Mouse (Mus musculus): Measurements from ENCODE around the gene Ms4a14. TPM values are rescaled to one million over a fixed set of nuclear protein-coding genes. Genes with fewer than 3 reads are reported as not detected.
"Not testable (repeated sequence)": the region's sequence is repeated elsewhere in the genome, so short reads cannot be mapped to it uniquely, and the experiment has no call there.

Gene Ms4a14
- polyA plus RNA-seq (2015; fragmentation: Nextera tagmentation; extraction: Ambion mirVana), result 0.05 and 0.06 TPM in 2 replicates

DNA sequence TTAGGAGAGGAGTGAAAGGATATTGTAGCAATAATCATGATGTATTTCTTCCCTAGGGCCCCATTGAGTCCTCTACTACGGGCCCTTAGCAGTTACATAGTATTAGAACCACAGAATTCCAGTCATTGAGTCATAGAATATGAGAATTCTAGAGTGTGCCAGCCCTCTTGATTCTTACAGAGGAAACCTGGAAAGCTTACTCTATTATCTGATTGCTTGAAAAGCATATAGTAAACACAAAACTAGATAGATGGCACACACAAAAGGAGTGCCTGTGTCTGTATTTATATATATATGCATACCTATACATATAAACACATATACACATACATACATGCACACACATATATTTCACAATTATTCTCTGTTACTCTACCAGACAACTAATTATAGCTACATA, at the start of gene Ms4a14:
Gene Ms4a14, minus strand, starts transcription at position 101 of the 400 bp plus-strand sequence.
- no peak within 1 kb of the TSS for H3K4me2 ChIP-seq
- H3K4me3 ChIP-seq, result no peak within 1 kb of the TSS
- no peak for ATAC-seq (ENCODE audit: insufficient number of reproducible peaks, low FRiP score, low TSS enrichment, low read depth)
- H3K36me3 ChIP-seq, result no peaks in the 10 kb centered on the region
- no peaks in the 10 kb centered on the region for H3K9me3 ChIP-seq
- 62% methylated on average over 1 of the region's 1 CpGs for WGBS
- no peaks in the 10 kb centered on the region for H3K27me3 ChIP-seq
- no peaks in the 10 kb centered on the region for H3K4me1 ChIP-seq
- no peak within 1 kb of the TSS for H3K27ac ChIP-seq
- no peak within 1 kb of the TSS for H3K9ac ChIP-seq

DNA sequence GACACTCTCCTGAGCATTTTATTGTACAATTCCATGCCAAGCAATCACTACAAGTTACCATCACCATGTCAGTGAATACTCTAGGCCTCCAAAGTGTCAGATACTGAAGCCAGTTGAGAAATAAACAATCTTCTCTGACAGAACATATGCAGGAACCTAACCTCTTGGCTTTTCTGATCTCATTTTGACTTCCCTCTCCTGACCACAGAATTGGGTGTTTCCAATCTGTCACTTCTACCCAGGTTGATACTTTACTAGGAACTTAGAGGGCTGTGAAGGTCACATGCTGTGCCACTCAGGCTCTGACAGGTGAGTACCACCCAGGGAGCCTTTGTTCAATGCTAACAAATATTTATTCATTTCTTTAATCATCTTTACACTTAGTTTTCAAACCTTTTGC, 47.7 kb upstream of the Ms4a14 start:
- ATAC-seq (ENCODE audit: insufficient number of reproducible peaks, low FRiP score, low TSS enrichment, low read depth), result no peak
- Histone ChIP-seq H3K9me3 (no peaks in the 10 kb centered on the region), H3K36me3 (no peaks in the 10 kb centered on the region), H3K27ac (no peak overlapping the region), H3K4me1 (no peaks in the 10 kb centered on the region), H3K9ac (no peak overlapping the region), H3K4me3 (no peak overlapping the region), H3K4me2 (no peak overlapping the region), H3K27me3 (no peaks in the 10 kb centered on the region)

DNA sequence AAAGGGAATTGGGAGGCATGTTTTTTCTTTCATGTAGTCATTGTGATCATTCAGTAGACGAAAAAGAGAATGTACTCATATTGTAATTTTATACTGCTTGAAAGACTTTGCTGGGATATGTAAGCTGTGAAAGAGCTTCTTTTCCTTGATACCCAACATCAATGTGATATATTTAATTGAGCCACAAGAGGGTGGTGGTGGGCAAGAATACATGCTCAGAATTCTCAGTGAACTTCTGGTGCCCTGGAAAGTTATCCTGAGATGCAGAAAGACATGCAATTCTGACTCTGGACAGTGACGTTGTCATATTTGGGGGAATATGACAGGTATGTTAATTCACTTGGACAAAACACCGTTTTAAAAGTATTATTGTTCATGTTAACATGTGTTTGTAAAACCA, 45.9 kb upstream of the Ms4a14 start:
- no peak overlapping the region for H3K4me2 ChIP-seq
- H3K4me3 ChIP-seq, result no peak overlapping the region
- H3K9ac ChIP-seq, result no peak overlapping the region
- no peaks in the 10 kb centered on the region for H3K4me1 ChIP-seq
- H3K27me3 ChIP-seq, result no peaks in the 10 kb centered on the region
- WGBS, result 57% methylated on average over 3 of the region's 3 CpGs
- ATAC-seq (ENCODE audit: insufficient number of reproducible peaks, low FRiP score, low TSS enrichment, low read depth), result no peak
- H3K9me3 ChIP-seq, result no peaks in the 10 kb centered on the region
- H3K27ac ChIP-seq, result no peak overlapping the region
- H3K36me3 ChIP-seq, result no peaks in the 10 kb centered on the region

DNA sequence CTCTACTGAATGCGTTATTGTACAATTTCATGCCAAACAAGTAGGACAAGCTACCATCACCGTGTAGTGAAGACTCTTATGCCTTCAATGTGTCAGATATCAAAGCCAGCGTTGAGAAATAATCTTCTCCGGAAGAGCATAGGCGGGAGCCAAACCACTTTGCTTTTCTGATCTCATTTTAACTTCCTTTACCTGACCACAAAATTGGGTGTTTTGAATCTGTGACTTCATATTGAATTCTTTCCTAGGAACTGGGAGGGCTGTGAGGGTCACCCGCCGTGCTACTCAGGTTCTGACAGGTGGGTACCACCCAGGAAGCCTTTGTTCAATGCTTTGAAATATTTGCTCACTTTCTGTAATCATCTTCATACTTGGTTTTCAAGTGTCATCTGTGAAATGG, 41.5 kb upstream of the Ms4a14 start:
- 80% methylated on average over 7 of the region's 7 CpGs for WGBS
- ATAC-seq (ENCODE audit: insufficient number of reproducible peaks, low FRiP score, low TSS enrichment, low read depth), result no peak
- Histone ChIP-seq H3K4me1 (no peaks in the 10 kb centered on the region), H3K9ac (no peak overlapping the region), H3K27ac (no peak overlapping the region), H3K9me3 (no peaks in the 10 kb centered on the region), H3K27me3 (no peaks in the 10 kb centered on the region), H3K4me3 (no peak overlapping the region), H3K36me3 (no peaks in the 10 kb centered on the region), H3K4me2 (no peak overlapping the region)

DNA sequence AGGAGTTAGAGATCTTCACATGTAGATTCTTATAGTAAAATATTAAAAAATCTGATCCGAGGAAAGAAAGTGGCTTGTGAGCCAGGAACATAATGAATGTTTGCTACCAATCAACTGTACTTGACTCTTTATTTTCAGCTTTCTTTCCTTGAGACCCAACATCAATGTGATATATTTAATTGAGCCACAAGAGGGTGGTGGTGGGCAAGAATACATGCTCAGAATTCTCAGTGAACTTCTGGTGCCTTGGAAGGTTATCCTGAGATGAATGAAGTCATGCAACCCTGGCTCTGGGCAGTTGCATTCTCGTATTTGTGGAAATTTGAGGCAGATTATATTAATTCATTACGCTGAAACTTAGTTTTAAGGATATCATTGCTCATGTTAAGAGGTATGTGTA, 37.6 kb upstream of the Ms4a14 start:
- H3K27me3 ChIP-seq, result no peaks in the 10 kb centered on the region
- H3K4me2 ChIP-seq, result no peak overlapping the region
- WGBS, result 43% methylated on average over 3 of the region's 3 CpGs
- H3K9ac ChIP-seq, result no peak overlapping the region
- no peak overlapping the region for H3K27ac ChIP-seq
- no peaks in the 10 kb centered on the region for H3K9me3 ChIP-seq
- H3K36me3 ChIP-seq, result no peaks in the 10 kb centered on the region
- no peak for ATAC-seq (ENCODE audit: insufficient number of reproducible peaks, low FRiP score, low TSS enrichment, low read depth)
- H3K4me1 ChIP-seq, result no peaks in the 10 kb centered on the region
- H3K4me3 ChIP-seq, result no peak overlapping the region

DNA sequence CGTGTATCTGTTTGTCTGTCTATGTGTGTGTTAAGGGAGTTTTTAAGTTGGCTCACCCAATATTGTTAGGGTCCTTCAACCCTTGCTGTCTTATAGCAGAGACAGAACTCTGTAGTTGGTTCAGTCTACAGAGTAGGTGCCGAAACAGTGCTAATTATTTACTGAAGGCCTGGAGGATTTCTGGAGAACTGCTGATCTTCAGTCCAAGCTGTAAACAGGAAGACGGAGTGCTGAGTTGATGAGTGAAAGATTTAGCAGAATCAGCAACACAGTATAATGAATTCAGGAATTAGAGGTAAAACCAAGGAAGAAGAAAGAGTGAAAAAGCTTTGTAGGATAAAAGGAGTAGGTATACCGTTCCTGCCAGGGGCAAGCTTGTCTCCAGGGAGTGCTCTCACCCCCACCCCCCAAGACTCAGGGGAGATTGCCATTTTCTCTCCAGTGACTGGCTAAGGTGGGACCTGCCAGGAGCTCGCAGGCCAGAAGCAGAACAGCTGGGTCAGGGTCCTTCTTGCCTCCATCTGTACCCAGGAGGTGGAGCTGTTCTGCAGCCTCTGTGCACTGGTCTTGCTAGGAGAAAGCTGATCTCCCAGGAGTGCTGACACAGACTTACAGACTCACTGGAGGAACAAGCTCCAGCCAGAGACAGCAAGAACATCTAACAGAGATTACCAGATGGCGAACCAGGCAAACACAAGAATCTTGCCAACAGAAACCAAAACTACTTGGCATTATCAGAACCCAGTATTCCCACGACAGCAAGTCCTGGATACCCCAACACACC, 35.6 kb upstream of the Ms4a14 start:
- Histone ChIP-seq H3K9ac (no peak overlapping the region), H3K36me3 (no peaks in the 10 kb centered on the region), H3K4me3 (no peak overlapping the region), H3K4me2 (no peak overlapping the region), H3K4me1 (no peaks in the 10 kb centered on the region), H3K27ac (no peak overlapping the region), H3K27me3 (no peaks in the 10 kb centered on the region), H3K9me3 (no peaks in the 10 kb centered on the region)
- no peak for ATAC-seq (ENCODE audit: insufficient number of reproducible peaks, low FRiP score, low TSS enrichment, low read depth)
- 55% methylated on average over 7 of the region's 7 CpGs for WGBS

DNA sequence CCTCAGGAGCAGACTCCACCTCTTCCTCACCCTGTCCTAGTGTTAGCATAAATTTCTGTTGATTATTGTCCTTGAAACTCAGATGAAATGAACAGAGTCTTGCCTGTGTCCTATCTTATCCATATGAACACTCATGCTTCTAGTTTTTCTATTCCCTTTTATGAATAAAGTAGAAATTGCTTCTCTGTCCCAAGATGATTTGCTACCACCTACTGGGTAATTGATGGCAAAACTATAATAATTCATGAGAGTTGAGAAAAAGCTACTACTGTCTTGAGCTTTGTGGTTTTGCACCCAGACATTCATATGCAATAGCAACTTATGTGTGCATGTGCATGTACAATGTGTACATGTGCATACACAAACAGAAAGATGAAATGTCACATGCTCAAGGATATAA, 29.7 kb upstream of the Ms4a14 start:
- no peak for ATAC-seq (ENCODE audit: insufficient number of reproducible peaks, low FRiP score, low TSS enrichment, low read depth)
- Histone ChIP-seq H3K4me2 (no peak overlapping the region), H3K4me3 (no peak overlapping the region)

DNA sequence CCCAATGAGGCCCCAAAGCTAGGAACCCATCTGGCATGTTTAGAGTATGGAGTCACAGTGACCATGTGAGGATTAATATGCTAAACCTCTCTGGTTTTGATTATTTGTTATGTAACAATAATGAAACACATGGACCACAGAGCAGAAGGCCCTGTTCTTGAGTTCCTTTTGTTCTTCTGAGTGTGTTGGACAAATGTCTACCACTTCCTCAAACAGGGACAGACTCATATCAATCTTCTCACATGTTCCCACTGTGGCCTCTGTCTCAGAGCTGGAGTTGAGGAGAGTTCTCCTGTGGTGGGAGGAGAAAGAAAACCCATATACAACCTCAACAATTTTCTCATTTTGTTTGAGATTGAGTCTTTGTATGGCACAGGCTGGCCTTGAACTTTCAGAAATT, 28.9 kb upstream of the Ms4a14 start:
- H3K9ac ChIP-seq, result no peak overlapping the region
- H3K9me3 ChIP-seq, result no peaks in the 10 kb centered on the region
- no peak overlapping the region for H3K4me3 ChIP-seq
- H3K27me3 ChIP-seq, result no peaks in the 10 kb centered on the region
- no peaks in the 10 kb centered on the region for H3K4me1 ChIP-seq
- no peak overlapping the region for H3K27ac ChIP-seq
- no peak overlapping the region for H3K4me2 ChIP-seq
- no peaks in the 10 kb centered on the region for H3K36me3 ChIP-seq
- no peak for ATAC-seq (ENCODE audit: insufficient number of reproducible peaks, low FRiP score, low TSS enrichment, low read depth)

More for the DNA sequence above, 29.7 kb upstream of the Ms4a14 start:
- H3K36me3 ChIP-seq, result no peaks in the 10 kb centered on the region
- no peak overlapping the region for H3K27ac ChIP-seq
- no peak overlapping the region for H3K9ac ChIP-seq
- no peaks in the 10 kb centered on the region for H3K4me1 ChIP-seq
- no peaks in the 10 kb centered on the region for H3K9me3 ChIP-seq
- H3K27me3 ChIP-seq, result no peaks in the 10 kb centered on the region

DNA sequence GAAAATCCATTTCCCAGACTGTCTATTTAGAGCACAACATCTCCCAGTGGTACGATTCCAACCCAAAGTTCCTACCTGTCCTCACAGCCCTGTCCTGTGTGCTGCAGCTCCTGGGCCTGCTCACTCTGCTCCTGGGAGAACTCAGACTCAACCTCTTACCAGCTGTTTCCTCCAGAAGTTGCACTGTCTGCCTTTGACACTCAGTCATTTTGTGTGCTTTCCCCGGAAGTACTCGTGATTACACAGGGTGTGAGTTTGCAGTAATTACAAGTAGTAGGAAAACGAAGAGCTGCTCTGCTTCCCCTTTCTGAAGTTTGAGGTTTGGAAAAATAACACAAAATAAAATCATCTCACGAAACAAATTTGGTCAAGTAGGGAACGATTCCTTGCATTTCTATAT, 21.7 kb upstream of the Ms4a14 start, which contains the start of gene Ms4a7:
Gene Ms4a7, minus strand, starts transcription at position 215 of the 400 bp plus-strand sequence.
- no peaks in the 10 kb centered on the region for H3K27me3 ChIP-seq
- no peaks in the 10 kb centered on the region for H3K36me3 ChIP-seq
- no peaks in the 10 kb centered on the region for H3K9me3 ChIP-seq
- no peak for ATAC-seq (ENCODE audit: insufficient number of reproducible peaks, low FRiP score, low TSS enrichment, low read depth)
- no peak within 1 kb of the TSS for H3K9ac ChIP-seq
- H3K4me3 ChIP-seq, result no peak within 1 kb of the TSS
- H3K27ac ChIP-seq, result no peak within 1 kb of the TSS
- H3K4me1 ChIP-seq, result no peaks in the 10 kb centered on the region
- no peak within 1 kb of the TSS for H3K4me2 ChIP-seq
- 84% methylated on average over 6 of the region's 6 CpGs for WGBS

DNA sequence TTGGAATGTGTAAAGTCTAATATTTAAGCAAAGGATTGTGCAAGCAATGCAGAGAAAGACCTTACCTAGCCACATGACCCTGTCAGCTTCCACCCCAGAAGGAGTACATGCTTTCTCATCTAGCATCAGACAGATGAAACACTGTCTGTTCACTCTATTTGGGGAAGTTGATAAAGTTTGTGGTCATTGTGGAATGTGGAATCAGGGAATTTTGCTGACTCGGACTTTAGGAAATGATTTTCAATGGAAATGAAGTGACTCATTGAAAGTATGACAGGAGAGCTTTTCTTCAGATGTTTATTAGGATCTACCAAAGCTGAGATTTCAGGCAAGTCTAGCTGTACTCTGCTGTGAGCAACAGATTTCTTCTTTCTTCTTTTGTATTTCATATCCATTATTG, 6.9 kb upstream of the Ms4a14 start:
- Histone ChIP-seq H3K4me3 (no peak overlapping the region), H3K27ac (no peak overlapping the region), H3K9ac (no peak overlapping the region), H3K4me2 (no peak overlapping the region), H3K9me3 (no peaks in the 10 kb centered on the region), H3K4me1 (no peaks in the 10 kb centered on the region), H3K36me3 (no peaks in the 10 kb centered on the region), H3K27me3 (no peaks in the 10 kb centered on the region)
- 85% methylated on average over 1 of the region's 1 CpGs for WGBS
- no peak for ATAC-seq (ENCODE audit: insufficient number of reproducible peaks, low FRiP score, low TSS enrichment, low read depth)

DNA sequence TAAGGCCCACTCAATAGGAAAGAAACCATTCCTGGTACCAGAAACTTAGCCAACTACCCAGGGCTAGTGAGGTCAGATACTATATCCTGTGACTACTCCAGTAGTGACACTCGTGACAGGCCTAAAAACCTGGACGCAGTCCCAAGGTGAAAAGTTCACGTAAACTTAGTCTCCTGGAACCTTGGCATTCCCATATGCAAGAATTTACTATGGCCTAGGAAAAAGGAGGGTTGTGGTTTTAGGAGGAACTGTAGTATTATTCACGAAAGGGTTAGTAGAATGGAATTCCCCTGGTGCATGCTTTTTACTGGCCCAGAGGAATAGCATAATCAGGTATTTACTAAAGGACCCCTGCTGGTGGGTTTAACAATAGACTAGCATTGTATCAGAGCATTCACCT, 2.5 kb upstream of the Ms4a14 start:
- no peak overlapping the region for H3K9ac ChIP-seq
- WGBS, result 76% methylated on average over 4 of the region's 4 CpGs
- no peaks in the 10 kb centered on the region for H3K4me1 ChIP-seq
- no peak for ATAC-seq (ENCODE audit: insufficient number of reproducible peaks, low FRiP score, low TSS enrichment, low read depth)
- no peak overlapping the region for H3K27ac ChIP-seq
- H3K36me3 ChIP-seq, result no peaks in the 10 kb centered on the region
- no peaks in the 10 kb centered on the region for H3K27me3 ChIP-seq
- no peaks in the 10 kb centered on the region for H3K9me3 ChIP-seq
- no peak overlapping the region for H3K4me3 ChIP-seq
- no peak overlapping the region for H3K4me2 ChIP-seq

DNA sequence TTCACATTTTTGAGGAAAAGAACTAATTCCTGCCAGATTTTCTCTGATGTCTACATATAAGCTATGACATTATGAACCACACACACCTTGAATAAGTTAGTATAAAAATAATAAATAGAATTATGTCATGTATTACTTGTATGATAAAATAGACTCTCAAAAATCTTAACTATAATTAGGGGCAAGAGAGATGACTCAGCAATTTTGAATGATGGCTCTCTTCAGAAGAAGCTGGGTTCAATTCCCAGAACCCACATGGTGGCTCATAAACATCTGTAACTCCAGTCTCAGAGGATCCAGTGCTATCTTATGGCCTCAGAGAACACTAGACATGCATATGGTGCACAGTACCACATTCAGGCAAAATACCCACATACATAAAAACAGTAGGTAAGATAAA, 5.4 kb downstream of the Ms4a14 start:
- Histone ChIP-seq H3K27ac (no peak overlapping the region), H3K4me3 (no peak overlapping the region), H3K4me1 (no peaks in the 10 kb centered on the region), H3K9ac (no peak overlapping the region), H3K36me3 (no peaks in the 10 kb centered on the region), H3K27me3 (no peaks in the 10 kb centered on the region), H3K9me3 (no peaks in the 10 kb centered on the region), H3K4me2 (no peak overlapping the region)
- ATAC-seq (ENCODE audit: insufficient number of reproducible peaks, low FRiP score, low TSS enrichment, low read depth), result no peak

DNA sequence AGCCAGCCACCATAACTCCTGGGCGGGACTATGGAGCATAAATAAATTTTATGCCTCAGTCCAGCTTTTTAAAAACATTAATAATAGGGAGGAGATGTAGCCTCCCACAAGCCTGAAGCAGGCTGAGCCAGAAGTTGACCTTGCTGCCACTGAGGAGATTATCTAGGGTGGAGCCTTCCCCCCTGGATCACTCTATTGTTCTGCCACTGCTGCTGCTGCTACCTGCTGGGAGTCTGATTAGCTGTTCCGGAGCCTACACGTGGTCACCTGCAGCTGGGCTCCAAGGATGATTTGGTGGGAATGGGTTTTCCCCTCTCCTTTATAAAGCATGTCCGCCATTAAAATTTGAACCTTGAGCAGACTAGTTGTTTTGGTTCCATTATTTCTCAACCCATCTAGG, 14.7 kb downstream of the Ms4a14 start:
- H3K9ac ChIP-seq; ATAC-seq (ENCODE audit: insufficient number of reproducible peaks, low FRiP score, low TSS enrichment, low read depth); H3K36me3 ChIP-seq; H3K27me3 ChIP-seq; H3K27ac ChIP-seq; H3K4me3 ChIP-seq; H3K4me1 ChIP-seq; H3K9me3 ChIP-seq; H3K4me2 ChIP-seq: not testable (repeated sequence)
- WGBS, result 63% methylated on average over 4 of the region's 4 CpGs
